ENCODE assay signal across 20 mouse cellular contexts in the genomic region with DNA sequence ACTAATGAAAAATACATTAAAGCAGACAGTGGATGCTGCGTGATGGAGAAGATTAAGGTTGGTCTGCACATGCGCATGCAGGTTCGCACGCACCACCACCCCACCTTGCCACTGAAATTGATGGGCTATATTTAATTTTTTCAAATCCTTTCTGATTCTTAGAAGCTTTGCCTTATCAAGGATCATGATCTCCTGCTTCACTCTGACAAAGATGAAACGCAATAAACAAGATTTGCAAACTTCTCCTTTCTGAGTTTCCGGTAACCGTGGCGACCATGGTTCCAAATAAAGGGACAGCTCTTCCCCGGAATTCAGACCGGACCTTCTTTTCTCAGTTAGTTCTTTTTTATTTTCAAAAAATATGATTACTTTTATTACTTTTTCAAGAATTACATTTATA. TPM values are rescaled to one million over a fixed set of nuclear protein-coding genes. Genes with fewer than 3 reads are reported as not detected.
DNase-seq lines count a peak whose midpoint lies in the region; ATAC-seq lines count a peak whose summit lies in the region.
"Had no signal": no experiment of that assay in that cellular context is flagged by ENCODE, and none has a peak within 500 bp of the region (broad histone marks: within the 10 kb centered on the region; RNA-seq: fewer than 3 reads in every experiment).

No protein-coding gene starts in this region.

- peaks cover 6% of the 10 kb centered on the region for H3K9me3 ChIP-seq in heart, embryonic 12.5 days (replicated peaks)
- H3K9me3 ChIP-seq: hindbrain, embryonic 15.5 days; limb, embryonic 15.5 days; liver, embryonic 15.5 days; midbrain, embryonic 12.5 days; neural tube, embryonic 13.5 days had no signal

- no peaks in the 10 kb centered on the region for H3K27me3 ChIP-seq in heart, embryonic 12.5 days (replicated peaks)
- H3K27me3 ChIP-seq: heart, embryonic 13.5 days; hindbrain, embryonic 15.5 days; limb, embryonic 15.5 days; liver, embryonic 15.5 days; midbrain, embryonic 12.5 days had no signal

- WGBS in heart, embryonic 12.5 days: 85% methylated on average over 10 of the region's 10 CpGs

- intact Hi-C loops in left cerebral cortex, postnatal 25 days (cut with DNase I): no loop called here

- H3K27ac ChIP-seq in brown adipose tissue, adult 24 weeks (replicated peaks; ENCODE audit: low read depth, low read length): peak overlapping the region; percentile 61
- H3K27ac ChIP-seq in heart, embryonic 12.5 days (ENCODE audit: poor library complexity, severe bottlenecking): no peak overlapping the region
- H3K27ac ChIP-seq: heart, embryonic 13.5 days; hindbrain, embryonic 15.5 days; limb, embryonic 15.5 days; liver, embryonic 15.5 days; midbrain, embryonic 12.5 days; neural tube, embryonic 13.5 days had no signal

- H3K36me3 ChIP-seq in heart, embryonic 12.5 days: no peaks in the 10 kb centered on the region
- H3K36me3 ChIP-seq: heart, embryonic 13.5 days; hindbrain, embryonic 15.5 days; limb, embryonic 15.5 days; liver, embryonic 15.5 days; midbrain, embryonic 12.5 days; neural tube, embryonic 13.5 days had no signal

- H3K4me2 ChIP-seq in heart, embryonic 12.5 days: no peak overlapping the region
- H3K4me2 ChIP-seq: heart, embryonic 13.5 days; hindbrain, embryonic 15.5 days; limb, embryonic 15.5 days; liver, embryonic 15.5 days; midbrain, embryonic 12.5 days; neural tube, embryonic 13.5 days had no signal

- no peak overlapping the region for H3K4me3 ChIP-seq in brown adipose tissue, adult 24 weeks (ENCODE audit: insufficient read depth, low read depth, low read length)
- H3K4me3 ChIP-seq in heart, embryonic 12.5 days: no peak overlapping the region
- H3K4me3 ChIP-seq: heart, embryonic 13.5 days; hindbrain, embryonic 15.5 days; limb, embryonic 15.5 days; liver, embryonic 15.5 days; midbrain, embryonic 12.5 days; neural tube, embryonic 13.5 days had no signal

- H3K9ac ChIP-seq in heart, embryonic 12.5 days: no peak overlapping the region
- H3K9ac ChIP-seq: forebrain, postnatal 0 days; heart, embryonic 13.5 days; hindbrain, embryonic 15.5 days; limb, embryonic 15.5 days; liver, embryonic 15.5 days; midbrain, embryonic 12.5 days; neural tube, embryonic 13.5 days had no signal

- DNase-seq in heart, adult 11 months: peak; percentile 41
- no peak for DNase-seq in heart, adult 8-10 months (ENCODE audit: low spot score)
- peak; percentile 60 to 67 for DNase-seq in B cell, adult 2 months
- DNase-seq in lung, postnatal 36 days: peak; percentile 60
- DNase-seq in left cerebral cortex, postnatal 25 days (ENCODE audit: low spot score in 2 of 2): no peak
- no peak for DNase-seq in T-cell, adult 2 months (ENCODE audit: low spot score)
- DNase-seq: adrenal gland, postnatal 10 days; cerebellum, adult 8-10 months; forebrain, postnatal 0 days; heart, postnatal 36 days; thymus, adult 2 months had no signal

- no peaks in the 10 kb centered on the region for H3K4me1 ChIP-seq in brown adipose tissue, adult 24 weeks (ENCODE audit: control insufficient read depth, insufficient read depth, insufficient read length, low read length)
- H3K4me1 ChIP-seq in heart, embryonic 12.5 days (replicated peaks): no peaks in the 10 kb centered on the region
- H3K4me1 ChIP-seq: heart, embryonic 13.5 days; limb, embryonic 15.5 days; midbrain, embryonic 12.5 days; neural tube, embryonic 13.5 days had no signal

- no peak for ATAC-seq in heart, embryonic 12.5 days (ENCODE audit: insufficient number of reproducible peaks, low FRiP score)
- ATAC-seq: forebrain, postnatal 0 days; intestine, embryonic 16.5 days had no signal

RNA-seq across cellular contexts. Expression of a gene that starts 20.5 kb away (rescaled TPM):
- 10 to 100 TPM in 1 of 4 experiments, 1 to 10 TPM in 3; 4.0 to 16.4 (median 5.3) TPM for total RNA-seq in heart, adult 8-10 months (2022)
- 8.2 and 12.4 TPM in 2 replicates for polyA plus RNA-seq in brown adipose tissue, adult 24 weeks (2012; ENCODE audit: insufficient read depth, insufficient read length, missing spikeins)
- 1 to 10 TPM; 4.9 to 6.1 TPM for total RNA-seq in left cerebral cortex, postnatal 25 days (2021)
- 2.4 and 3.5 TPM in 2 replicates for polyA plus RNA-seq in heart, embryonic 12.5 days (2016; fragmentation: Nextera tagmentation; extraction: Ambion mirVana)

RNA-seq across cellular contexts. Expression of a gene that starts 59.1 kb away (rescaled TPM):
- total RNA-seq in heart, adult 8-10 months (2022): 1 to 10 TPM; 1.1 to 1.9 (median 1.4) TPM
- polyA plus RNA-seq in brown adipose tissue, adult 24 weeks (2012; ENCODE audit: insufficient read depth, insufficient read length, missing spikeins): 1.3 and 1.5 TPM in 2 replicates
- 1 to 10 TPM; 2.9 to 4.3 TPM for total RNA-seq in left cerebral cortex, postnatal 25 days (2021)
- polyA plus RNA-seq in heart, embryonic 12.5 days (2016; fragmentation: Nextera tagmentation; extraction: Ambion mirVana): 1.6 and 1.7 TPM in 2 replicates

Comparison
In these comparisons a context has a peak if more than half of its experiments do, and no peak if none do; other contexts are left out.
1. DNase-seq: peak in heart, adult 11 months (single experiment), B cell, adult 2 months (2 of 2) and lung, postnatal 36 days (single experiment); none in heart, adult 8-10 months (single experiment), left cerebral cortex, postnatal 25 days (0 of 2) and T-cell, adult 2 months (single experiment).